Mouse (Mus musculus) mature B cell (primary cell): ENCODE results near the gene Myo18b.

Source experiments
- in situ Hi-C: fragments of 300-500 bp; cut with MboI; formaldehyde crosslinking; loops from 2 replicates; pipeline ENCODE4 v1.14.3; 2019

The Myo18b gene

DNA sequence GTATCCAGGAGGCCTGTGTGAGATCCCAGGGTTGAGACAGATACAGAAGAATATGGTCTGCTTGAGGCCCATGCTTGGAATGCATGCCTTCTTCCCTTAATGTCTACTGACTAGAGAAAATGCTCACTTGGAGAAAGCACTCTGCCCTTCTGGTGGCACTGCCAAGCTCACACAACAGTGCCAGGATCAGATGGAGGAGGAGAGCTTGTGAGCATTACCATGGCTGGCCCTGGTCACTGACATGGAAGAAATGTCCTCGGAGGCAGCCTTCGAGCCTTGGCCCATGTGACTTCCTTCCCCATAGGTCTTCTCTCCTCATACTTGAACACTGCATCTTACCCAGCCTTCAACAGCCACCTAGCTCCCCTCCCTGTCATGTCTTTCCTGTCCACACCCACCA is 216.9 kb downstream of the Myo18b start:
- in situ Hi-C loops, result no loop called here

GRCm38 (mm10) chr5:112678153-112678552 is 218.0 kb downstream of the Myo18b start:
- in situ Hi-C loops, result no loop called here

GRCm38 (mm10) chr5:112674806-112675205 is 221.4 kb downstream of the Myo18b start:
- in situ Hi-C loops, result no loop called here

DNA sequence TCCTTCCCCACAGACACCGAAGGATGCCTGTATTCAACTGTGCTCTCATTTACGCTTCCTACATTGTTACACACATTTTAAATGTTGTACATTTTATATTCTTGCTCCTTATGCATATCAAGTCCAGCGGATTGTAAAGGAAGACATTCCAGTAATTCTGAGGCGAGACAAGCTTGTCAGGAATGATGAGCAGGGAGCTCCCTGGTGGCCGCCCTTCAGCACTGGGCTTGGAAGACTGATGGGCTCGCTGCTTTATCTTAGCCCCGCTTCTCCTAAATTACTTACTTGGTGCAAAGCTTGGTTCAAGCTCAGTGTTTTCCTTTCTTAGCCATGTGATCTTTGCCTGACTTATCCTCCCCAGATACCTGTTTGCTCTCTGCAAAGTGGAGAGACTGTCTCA is 223.7 kb downstream of the Myo18b start:
- in situ Hi-C loops, result no loop called here

DNA sequence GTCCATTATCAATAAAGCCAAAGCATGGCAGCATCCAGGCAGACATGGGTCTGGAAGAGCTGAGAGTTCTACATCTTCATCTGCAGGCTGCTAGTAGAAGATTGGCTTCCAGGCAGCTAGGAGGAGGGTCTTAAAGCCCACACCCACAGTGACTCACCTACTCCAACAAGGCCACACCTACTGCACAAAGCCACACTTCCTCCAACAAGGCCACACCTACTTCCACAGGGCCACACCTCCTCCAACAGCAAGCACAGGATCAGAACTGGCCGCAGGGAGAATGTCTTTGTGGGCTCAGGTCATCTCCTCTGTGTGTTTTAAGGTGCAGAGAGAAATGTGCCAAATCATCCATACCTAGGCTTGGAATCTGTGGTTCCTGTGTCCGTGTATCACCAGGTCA is 224.2 kb downstream of the Myo18b start:
- in situ Hi-C loops, result no loop called here

GRCm38 (mm10) chr5:112667153-112667552 is 229.0 kb downstream of the Myo18b start:
- in situ Hi-C loops, result no loop called here

GRCm38 (mm10) chr5:112665661-112666060 is 230.5 kb downstream of the Myo18b start:
- in situ Hi-C loops, result no loop called here

DNA sequence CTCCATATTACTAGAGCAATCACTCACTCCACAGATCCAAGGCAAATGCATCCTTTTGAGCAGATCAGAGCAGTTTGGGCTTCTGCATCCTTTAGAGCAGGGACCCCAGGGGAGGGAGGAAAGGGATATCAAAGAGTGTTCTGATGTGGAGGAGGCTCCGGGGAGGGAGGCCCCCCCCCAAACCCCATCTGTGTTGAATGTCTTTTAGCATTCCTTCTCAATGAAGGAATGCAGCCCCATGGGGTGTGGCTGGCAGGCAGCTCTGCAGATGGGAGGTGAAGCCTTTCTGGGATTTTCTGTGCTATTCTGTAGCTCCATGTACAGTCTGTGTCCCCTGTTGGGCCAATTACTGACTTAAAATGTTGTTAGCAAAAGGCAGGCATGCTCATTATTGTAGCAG is 232.5 kb downstream of the Myo18b start:
- in situ Hi-C loops, result no loop called here

DNA sequence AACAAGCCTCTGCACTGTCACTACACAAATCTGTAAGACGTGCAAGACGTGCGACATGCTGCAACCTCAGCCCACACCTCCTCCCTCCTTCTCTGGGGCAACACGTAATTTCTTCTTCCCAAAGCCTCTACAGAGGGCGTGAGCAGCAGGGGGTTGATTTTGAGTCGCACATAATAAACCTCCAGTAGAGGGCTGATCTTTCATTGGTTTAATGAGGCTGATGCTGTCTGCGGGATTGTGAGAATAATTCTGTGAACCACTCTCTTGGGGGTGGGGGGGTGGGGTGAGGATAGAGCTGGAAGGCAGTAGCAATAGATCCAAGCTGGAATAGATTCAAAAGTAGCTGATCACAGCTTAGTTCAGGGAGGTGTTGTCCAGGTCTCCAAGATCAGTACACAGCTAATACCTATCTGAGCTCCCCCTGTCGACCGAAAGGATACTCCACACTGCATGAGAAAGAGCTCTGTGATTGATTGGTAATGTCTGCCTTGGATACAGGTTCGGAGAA is 235.2 kb downstream of the Myo18b start:
- in situ Hi-C loops, result no loop called here

- in situ Hi-C loops, result no loop called here
Observed at GRCm38 (mm10) chr5:112659295-112659694, 236.9 kb downstream of the Myo18b start.

DNA sequence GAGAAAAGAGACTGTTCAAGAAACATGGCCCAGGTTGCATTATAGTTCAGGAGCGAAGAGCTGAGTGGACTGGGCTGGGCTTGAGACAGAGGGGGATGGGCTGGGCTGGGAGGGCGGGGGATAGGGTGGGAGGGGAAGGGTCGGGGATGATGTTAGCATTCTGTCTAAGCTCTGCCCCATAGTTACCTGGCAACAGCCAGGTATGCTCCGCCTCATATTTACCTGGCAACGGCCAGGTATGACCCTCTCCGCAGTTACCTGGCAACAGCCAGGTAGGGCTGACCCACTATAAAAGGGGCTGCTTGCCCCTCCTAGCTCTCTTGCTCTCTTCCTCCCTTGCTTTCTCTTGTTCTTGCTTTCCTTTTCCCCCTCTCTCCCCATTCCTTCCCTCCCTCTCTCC is 239.4 kb downstream of the Myo18b start:
- in situ Hi-C loops, result no loop called here

- in situ Hi-C loops, result no loop called here
Observed at GRCm38 (mm10) chr5:112655986-112656541, 240.1 kb downstream of the Myo18b start.

DNA sequence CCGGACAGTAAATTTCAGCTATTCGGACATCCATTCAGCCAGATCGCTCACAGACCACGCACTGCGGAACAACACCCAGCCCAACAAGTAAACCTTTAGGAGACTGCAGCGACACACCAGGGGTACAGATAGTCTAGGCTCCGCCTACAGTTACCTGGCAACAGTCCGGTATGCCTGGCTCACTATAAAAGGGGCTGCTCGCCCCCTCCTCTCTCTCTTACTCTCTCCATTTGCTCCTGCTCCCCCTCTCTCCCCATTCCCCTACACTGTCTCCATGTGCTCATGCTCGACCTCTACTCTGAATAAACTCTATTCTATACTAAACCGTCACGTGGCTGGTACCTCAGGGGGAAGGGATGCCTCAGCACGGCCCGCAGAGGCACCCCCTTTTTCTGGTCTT is 240.6 kb downstream of the Myo18b start:
- in situ Hi-C loops, result no loop called here

DNA sequence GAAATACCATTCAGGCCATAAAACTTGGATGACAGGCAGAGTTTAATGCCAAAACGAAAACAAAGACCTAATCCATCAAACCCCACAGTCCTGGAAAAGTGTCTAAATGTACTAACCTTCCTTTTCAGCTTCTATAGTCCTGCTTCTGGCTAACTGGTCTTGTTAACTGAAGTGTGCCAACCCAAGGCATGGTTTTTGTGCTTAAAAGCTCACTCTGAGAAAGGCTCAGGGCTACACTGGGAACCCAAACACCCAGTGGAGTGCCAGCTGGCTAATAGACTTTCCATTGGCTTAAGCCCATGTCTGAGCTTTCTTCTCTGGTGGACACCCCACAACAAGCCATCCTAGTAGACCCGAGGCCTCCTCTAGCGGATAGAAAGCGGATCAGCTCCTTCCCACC is 244.1 kb downstream of the Myo18b start:
- in situ Hi-C loops, result no loop called here

DNA sequence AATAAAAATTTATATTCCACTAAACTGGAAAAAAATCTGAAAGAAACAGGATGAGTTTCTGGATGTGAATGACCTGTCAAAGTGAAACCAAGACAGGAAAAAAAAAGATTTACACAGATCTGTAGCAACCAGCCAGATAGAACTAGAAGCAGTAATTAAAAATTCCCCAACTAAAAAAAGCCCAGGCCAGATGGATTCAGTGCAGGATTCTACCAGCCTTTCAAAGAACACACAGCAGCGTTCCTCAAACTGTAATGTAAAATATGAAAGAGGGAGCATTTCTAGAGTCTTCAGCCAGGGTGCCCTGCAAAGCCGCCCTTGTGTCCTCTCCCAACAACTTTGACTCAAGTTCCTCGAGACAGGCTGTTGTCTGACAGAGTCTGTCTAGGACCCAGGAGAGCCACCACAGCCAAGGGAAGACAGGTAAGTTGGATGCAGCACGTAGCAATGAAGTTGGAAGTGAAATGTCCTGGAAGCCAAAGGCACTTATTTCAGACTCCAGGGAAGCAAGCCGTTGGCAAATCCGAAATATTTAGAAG is 246.9 kb downstream of the Myo18b start:
- in situ Hi-C loops, result no loop called here

DNA sequence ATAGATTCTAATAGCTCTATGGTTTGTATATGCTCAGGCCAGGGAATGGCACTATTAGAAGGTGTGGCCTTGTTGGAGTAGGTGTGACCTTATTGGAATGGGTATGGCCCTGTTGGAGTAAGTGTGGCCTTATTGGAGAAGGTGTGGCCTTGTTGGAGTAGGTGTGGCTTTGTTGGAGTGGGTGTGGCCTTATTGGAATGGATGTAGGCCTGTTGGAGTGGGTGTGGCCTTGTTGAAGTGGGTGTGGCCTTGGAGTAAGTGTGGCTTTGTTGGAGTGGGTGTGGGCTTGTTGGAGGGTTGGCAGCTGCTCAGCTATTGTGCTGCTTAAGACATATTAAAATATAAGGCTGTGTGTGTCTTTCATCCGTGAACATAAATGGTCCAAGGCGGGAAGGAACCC is 249.3 kb downstream of the Myo18b start:
- in situ Hi-C loops, result no loop called here

GRCm38 (mm10) chr5:112645535-112645934 is 250.6 kb downstream of the Myo18b start:
- in situ Hi-C loops, result no loop called here

DNA sequence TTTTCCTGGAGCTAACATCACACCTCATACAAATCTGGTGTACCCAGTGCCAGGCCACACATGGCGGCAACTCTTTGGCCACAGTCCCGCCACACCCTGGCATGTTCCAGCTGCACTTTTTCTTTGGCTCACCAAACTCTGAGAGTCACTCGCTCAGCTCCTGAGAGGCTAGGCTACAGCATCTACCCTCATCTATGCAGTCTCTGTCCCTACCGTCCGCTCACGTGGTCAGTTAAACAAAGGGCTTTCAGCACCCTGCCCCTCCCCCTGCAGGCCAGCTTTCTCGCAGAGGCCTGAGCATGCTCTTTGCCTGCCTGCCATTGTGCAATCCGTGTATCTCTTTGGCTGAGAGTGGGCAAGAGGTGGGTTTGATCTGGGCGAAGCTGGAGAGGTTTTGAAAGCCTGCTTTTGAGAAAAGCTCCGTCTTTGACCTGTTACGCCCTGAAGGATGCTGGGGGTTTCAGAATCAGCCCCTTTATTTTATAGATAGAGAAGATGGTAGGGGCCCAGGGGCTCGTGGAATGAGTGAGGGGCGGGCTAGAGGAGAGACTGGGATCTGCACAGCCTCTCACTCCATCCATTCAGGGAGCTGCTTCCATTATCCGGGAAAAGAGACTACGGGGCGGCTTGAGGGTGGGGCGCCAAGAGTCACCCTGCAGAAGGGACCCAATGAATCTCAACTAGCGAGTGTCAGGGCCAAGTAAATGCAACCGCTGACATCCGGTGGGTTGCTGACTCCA is 252.5 kb downstream of the Myo18b start:
- in situ Hi-C loops, result no loop called here

DNA sequence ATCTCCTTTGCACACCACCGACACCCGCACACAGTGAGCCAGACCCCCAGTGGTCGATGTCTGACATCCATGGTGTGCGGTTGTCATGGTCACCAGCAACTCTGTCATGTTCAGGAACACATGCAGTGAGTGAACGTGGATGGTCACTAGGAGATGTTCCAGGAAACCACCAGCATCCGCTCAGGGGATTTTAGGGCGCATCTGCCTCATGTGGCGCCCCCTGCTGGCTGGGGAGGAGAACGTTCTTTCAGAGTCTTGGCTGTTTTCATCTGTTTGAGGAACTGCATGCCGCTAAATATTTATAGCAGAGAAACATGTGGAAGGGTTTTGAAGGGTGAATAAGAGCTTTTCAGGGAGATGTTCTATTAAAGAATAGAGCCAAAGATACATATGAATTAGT is 253.4 kb downstream of the Myo18b start:
- in situ Hi-C loops, result no loop called here

DNA sequence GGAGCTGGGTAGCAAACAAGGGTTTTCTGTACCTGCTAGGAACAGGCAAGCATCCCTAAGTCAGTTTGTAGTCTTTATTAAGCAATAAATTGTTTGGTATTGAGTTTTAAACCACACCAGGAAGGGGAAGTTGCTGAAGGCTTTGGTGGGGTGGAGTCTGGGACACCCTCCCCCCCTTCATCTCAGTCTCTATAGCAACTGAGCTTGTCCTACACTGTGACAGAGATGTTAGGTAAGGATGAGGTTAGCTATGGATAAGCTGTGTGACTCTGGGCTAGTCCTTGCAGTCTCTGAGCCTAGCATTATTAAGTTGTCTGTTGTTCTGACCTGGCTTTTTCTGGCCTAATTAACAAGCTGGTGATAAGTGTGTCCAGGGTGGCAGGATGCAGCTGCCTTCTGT is 254.4 kb downstream of the Myo18b start:
- in situ Hi-C loops, result no loop called here

- in situ Hi-C loops, result no loop called here
Observed at GRCm38 (mm10) chr5:112641131-112641530, 255.0 kb downstream of the Myo18b start.

GRCm38 (mm10) chr5:112640651-112641050 is 255.5 kb downstream of the Myo18b start:
- in situ Hi-C loops, result no loop called here
